Mouse (Mus musculus) forebrain, postnatal 0 days (tissue): ENCODE measurements at regions not wholly inside any gene's neighbourhood (a gene's known extent, or its start where the extent isn't known, plus 50 kb on each side); places are given as distances from the start of the nearest gene placed in this dataset.

Experiments used
- ATAC-seq: fragments of 200-750 bp; cut with Nextera tagmentation; 2 replicates; pipeline ENCODE4 v1.8.0; 2017; ENCODE audit warnings: mild to moderate bottlenecking, moderate library complexity
- DNase-seq: peaks from one replicate; pipeline ENCODE4 v3.0.0-alpha.2; 2015
- H3K27ac ChIP-seq: fragments of 300-500 bp; sonication (generic); 2 replicates; pipeline ENCODE4 v1.5.1; 2014; ENCODE audit warnings: low read depth, mild to moderate bottlenecking, antibody characterized with exemption, low read length, moderate library complexity, mixed read lengths
- H3K27me3 ChIP-seq: fragments of 300-500 bp; sonication (generic); 2 replicates; pipeline ENCODE4 v1.6.1; 2014; ENCODE audit warnings: mild to moderate bottlenecking, low read length, mixed read lengths; ENCODE audit not compliant: insufficient read depth
- H3K36me3 ChIP-seq: fragments of 300-500 bp; sonication (generic); 2 replicates; pipeline ENCODE4 v1.6.1; 2014; ENCODE audit warnings: mild to moderate bottlenecking, moderate library complexity; ENCODE audit not compliant: insufficient read depth
- H3K4me1 ChIP-seq: fragments of 300-500 bp; sonication (generic); 2 replicates; pipeline ENCODE4 v1.6.1; 2014; ENCODE audit warnings: antibody characterized with exemption; ENCODE audit not compliant: insufficient read depth
- H3K4me2 ChIP-seq: fragments of 300-500 bp; sonication (generic); 2 replicates; pipeline ENCODE4 v1.6.1; 2014; ENCODE audit warnings: low read depth, mild to moderate bottlenecking, moderate library complexity
- H3K4me3 ChIP-seq: fragments of 300-500 bp; sonication (generic); 2 replicates; pipeline ENCODE4 v1.5.1; 2014; ENCODE audit warnings: low read depth, low read length, mixed read lengths
- H3K9ac ChIP-seq: fragments of 300-500 bp; sonication (generic); 2 replicates; pipeline ENCODE4 v1.6.1; 2014; ENCODE audit warnings: mild to moderate bottlenecking
- H3K9me3 ChIP-seq: fragments of 300-500 bp; sonication (generic); 2 replicates; pipeline ENCODE4 v1.6.1; 2016; ENCODE audit warnings: low read length
- CTCF ChIP-seq: sonication (generic); IDR thresholded peaks from 2 replicates; pipeline ENCODE4 v1.5.1; 2016; ENCODE audit warnings: antibody characterized with exemption, control low read depth, low read depth
- WGBS: fragments of 180-500 bp; shearing (Covaris S2); extraction: QIAGEN DNeasy Blood & Tissue Kit; methylation state at CpG from one replicate; pipeline ENCODE4 v1.1.7; 2014; 5-methylcytosine and 5-hydroxymethylcytosine counted together

GRCm38 (mm10) chr3:149110831-149111230, 120.5 kb upstream of the Adgrl2 start:
- no peaks in the 10 kb centered on the region for H3K27me3 ChIP-seq
- H3K4me2 ChIP-seq, result no peak overlapping the region
- ATAC-seq, result no peak
- no peaks in the 10 kb centered on the region for H3K4me1 ChIP-seq
- H3K27ac ChIP-seq, result no peak overlapping the region
- no peak for DNase-seq
- WGBS, result 61% methylated on average over 9 of the region's 9 CpGs
- H3K9me3 ChIP-seq, result no peaks in the 10 kb centered on the region
- H3K9ac ChIP-seq, result no peak overlapping the region
- H3K4me3 ChIP-seq, result no peak overlapping the region
- no peaks in the 10 kb centered on the region for H3K36me3 ChIP-seq
- no peak for TF ChIP-seq CTCF

- WGBS, result 92% methylated on average over 13 of the region's 13 CpGs
- Histone ChIP-seq H3K36me3 (no peaks in the 10 kb centered on the region), H3K4me2 (no peak overlapping the region), H3K4me1 (peaks cover 4% of the 10 kb centered on the region; the same call in 1 of the 2 replicates), H3K4me3 (no peak overlapping the region), H3K27me3 (no peaks in the 10 kb centered on the region), H3K9ac (no peak overlapping the region), H3K27ac (no peak overlapping the region), H3K9me3 (no peaks in the 10 kb centered on the region)
- no peak for DNase-seq
- no peak for TF ChIP-seq CTCF
- no peak for ATAC-seq
These were observed 115.5 kb upstream of the Adgrl2 start for GRCm38 (mm10) chr3:149105709-149106450.

GRCm38 (mm10) chr3:149105181-149105580, 114.8 kb upstream of the Adgrl2 start:
- H3K27me3 ChIP-seq, result no peaks in the 10 kb centered on the region
- H3K9ac ChIP-seq, result no peak overlapping the region
- no peak overlapping the region for H3K27ac ChIP-seq
- H3K4me1 ChIP-seq, result peaks cover 4% of the 10 kb centered on the region; the same call in 1 of the 2 replicates
- no peaks in the 10 kb centered on the region for H3K36me3 ChIP-seq
- DNase-seq, result no peak
- H3K9me3 ChIP-seq, result no peaks in the 10 kb centered on the region
- 96% methylated on average over 4 of the region's 4 CpGs for WGBS
- no peak for TF ChIP-seq CTCF
- no peak overlapping the region for H3K4me3 ChIP-seq
- no peak for ATAC-seq
- no peak overlapping the region for H3K4me2 ChIP-seq

GRCm38 (mm10) chr3:149104080-149104479, 113.7 kb upstream of the Adgrl2 start:
- no peak for ATAC-seq
- no peak overlapping the region for H3K4me2 ChIP-seq
- no peaks in the 10 kb centered on the region for H3K36me3 ChIP-seq
- peaks cover 4% of the 10 kb centered on the region; the same call in 1 of the 2 replicates for H3K4me1 ChIP-seq
- no peak overlapping the region for H3K27ac ChIP-seq
- no peak overlapping the region for H3K4me3 ChIP-seq
- no peaks in the 10 kb centered on the region for H3K9me3 ChIP-seq
- TF ChIP-seq CTCF, result no peak
- H3K27me3 ChIP-seq, result no peaks in the 10 kb centered on the region
- 72% methylated on average over 6 of the region's 6 CpGs for WGBS
- no peak for DNase-seq
- no peak overlapping the region for H3K9ac ChIP-seq

GRCm38 (mm10) chr3:149103469-149103868, 113.1 kb upstream of the Adgrl2 start:
- DNase-seq (no peak), ATAC-seq (no peak)
- WGBS, result 74% methylated on average over 3 of the region's 3 CpGs
- no peak for TF ChIP-seq CTCF
- Histone ChIP-seq H3K4me3 (no peak overlapping the region), H3K27ac (no peak overlapping the region), H3K4me2 (no peak overlapping the region), H3K9me3 (no peaks in the 10 kb centered on the region), H3K27me3 (no peaks in the 10 kb centered on the region), H3K36me3 (no peaks in the 10 kb centered on the region), H3K9ac (no peak overlapping the region), H3K4me1 (peaks cover 4% of the 10 kb centered on the region; the same call in 1 of the 2 replicates)

GRCm38 (mm10) chr3:149102846-149103245, 112.5 kb upstream of the Adgrl2 start:
- Histone ChIP-seq H3K4me3 (no peak overlapping the region), H3K9me3 (no peaks in the 10 kb centered on the region), H3K4me1 (peaks cover 4% of the 10 kb centered on the region; the same call in 1 of the 2 replicates), H3K4me2 (no peak overlapping the region), H3K36me3 (no peaks in the 10 kb centered on the region), H3K27ac (no peak overlapping the region), H3K27me3 (no peaks in the 10 kb centered on the region), H3K9ac (no peak overlapping the region)
- WGBS, result 13% methylated on average over 8 of the region's 8 CpGs
- peak; percentile 69 for DNase-seq
- TF ChIP-seq CTCF, result no peak
- ATAC-seq, result peak; percentile 75; the same call in 1 of the 2 replicates

- Histone ChIP-seq H3K4me2 (no peak overlapping the region), H3K27ac (no peak overlapping the region), H3K27me3 (no peaks in the 10 kb centered on the region), H3K9ac (no peak overlapping the region), H3K4me1 (peaks cover 4% of the 10 kb centered on the region; the same call in 1 of the 2 replicates), H3K4me3 (no peak overlapping the region), H3K9me3 (no peaks in the 10 kb centered on the region), H3K36me3 (no peaks in the 10 kb centered on the region)
- WGBS, result 54% methylated on average over 10 of the region's 10 CpGs
- DNase-seq (peak; percentile 48), ATAC-seq (peak; percentile 69)
- no peak for TF ChIP-seq CTCF
These were observed 111.4 kb upstream of the Adgrl2 start for GRCm38 (mm10) chr3:149101785-149102184.
